Mouse (Mus musculus) urinary bladder, postnatal 14 days (tissue): ENCODE results near the gene Cmtm2a.
"Not testable (repeated sequence)": the region's sequence is repeated elsewhere in the genome, so short reads cannot be mapped to it uniquely, and the experiment has no call there.

Source experiments
- DNase-seq: peaks from one replicate; pipeline ENCODE4 v3.0.0; 2021; ENCODE audit warnings: low spot score

Gene Cmtm2a

GRCm38 (mm10) chr8:104294396-104294795, 1.4 kb upstream of the Cmtm2a start:
- no peak for DNase-seq

DNA sequence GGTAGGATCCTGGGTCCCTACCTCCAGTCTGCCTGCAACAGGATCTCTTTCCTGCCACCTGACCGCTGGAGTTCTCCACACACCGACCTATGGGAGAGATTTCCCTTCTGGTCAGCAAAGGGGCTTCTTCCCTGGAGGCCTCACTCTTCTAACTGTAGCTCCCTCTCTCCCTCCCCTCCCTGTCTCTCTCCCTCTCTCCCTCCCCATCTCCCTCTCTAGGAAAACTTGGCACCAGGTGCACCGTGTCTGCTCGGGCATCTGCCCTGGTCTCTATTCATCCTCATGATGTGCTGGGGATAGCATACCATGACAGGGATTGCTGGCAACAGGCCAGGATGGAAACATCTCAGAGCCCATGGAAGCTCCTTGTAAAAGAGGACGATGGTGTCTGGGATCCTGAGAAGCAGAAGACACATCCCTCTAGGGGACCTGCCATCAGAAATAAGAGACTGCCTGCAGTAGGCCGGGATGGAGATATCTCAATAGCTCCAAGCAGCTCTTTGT, 24.0 kb downstream of the Cmtm2a start:
- no peak for DNase-seq

DNA sequence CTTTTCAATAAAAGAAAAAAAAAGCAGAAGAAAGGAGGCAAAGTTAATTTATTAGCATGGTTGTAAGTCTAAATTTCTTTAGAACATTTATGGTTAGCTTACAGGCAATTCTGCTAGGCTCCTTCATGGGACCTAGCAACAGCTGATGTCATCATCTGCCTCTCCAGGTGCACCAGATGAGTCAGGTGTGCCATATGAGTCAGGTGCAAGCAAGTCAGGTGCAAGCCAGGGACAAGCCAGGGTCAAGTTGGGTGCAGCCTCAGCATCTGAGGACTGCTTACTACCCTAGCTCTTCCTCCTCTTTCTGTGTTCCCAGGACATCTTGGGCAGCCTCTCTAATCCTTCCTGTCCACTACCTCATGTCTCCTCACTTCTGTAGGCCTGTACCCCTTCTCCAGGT, 24.6 kb downstream of the Cmtm2a start:
- DNase-seq: no peak

DNA sequence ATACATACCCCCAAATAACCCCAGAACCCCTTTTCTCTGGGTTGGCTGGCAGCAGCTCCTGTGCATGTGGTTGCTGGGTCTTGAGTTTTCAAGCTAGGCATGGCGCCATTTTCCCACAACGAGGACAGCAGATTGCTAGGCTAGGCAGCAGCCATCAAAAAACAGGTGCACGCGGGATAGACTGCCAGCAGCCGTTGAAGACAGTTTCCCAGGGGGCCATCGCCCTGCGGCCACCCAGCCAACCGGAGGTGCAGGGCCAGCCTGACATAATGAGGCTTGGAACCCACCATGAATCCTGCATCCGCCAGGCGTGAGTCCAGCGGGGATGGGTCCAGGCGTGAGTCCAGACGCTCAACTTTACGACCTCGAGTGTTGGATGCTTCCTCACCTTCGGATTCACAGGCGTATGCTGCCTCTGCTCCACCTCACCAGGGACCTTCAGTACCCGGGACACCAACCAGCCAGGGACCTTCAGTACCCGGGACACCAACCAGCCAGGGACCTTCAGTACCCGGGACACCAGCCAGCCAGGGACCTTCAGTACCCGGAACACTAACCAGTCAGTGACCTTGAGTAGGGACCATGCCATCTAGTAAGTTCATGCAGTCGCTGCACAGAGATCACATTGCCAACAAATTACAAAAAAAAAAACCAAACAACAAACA, 28.6 kb downstream of the Cmtm2a start:
- DNase-seq: not testable (repeated sequence)

- not testable (repeated sequence) for DNase-seq
Observed at GRCm38 (mm10) chr8:104261802-104262201, 31.2 kb downstream of the Cmtm2a start.

GRCm38 (mm10) chr8:104253016-104253415, 40.0 kb downstream of the Cmtm2a start:
- peak; percentile 25 for DNase-seq

DNA sequence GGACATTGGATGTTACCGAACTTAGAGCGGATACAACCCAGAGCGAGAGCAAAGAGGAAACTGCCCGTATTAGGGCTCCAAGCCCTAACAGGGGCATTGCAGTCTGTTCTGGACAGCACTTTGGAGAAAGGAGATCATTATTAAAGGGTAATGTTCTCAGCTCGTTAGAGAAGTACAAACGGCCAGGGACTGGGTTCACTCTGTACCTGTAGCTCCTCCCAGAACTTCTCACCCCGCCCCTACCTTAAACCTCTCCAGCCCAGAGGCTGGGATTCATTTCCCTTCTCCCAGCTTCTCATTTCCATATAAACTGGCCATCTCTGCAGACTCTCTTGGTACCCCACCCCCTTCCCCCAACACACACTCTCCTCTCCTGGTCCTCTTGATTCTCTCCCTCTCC, 41.5 kb downstream of the Cmtm2a start:
- peak; percentile 24 for DNase-seq

GRCm38 (mm10) chr8:104250439-104251367, 42.3 kb downstream of the Cmtm2a start, which contains the start of gene Cklf:
Cklf (plus strand) TSS chr8:104250861.
- DNase-seq: peak; percentile 89

GRCm38 (mm10) chr8:104249442-104249996, 43.5 kb downstream of the Cmtm2a start:
- no peak for DNase-seq

DNA sequence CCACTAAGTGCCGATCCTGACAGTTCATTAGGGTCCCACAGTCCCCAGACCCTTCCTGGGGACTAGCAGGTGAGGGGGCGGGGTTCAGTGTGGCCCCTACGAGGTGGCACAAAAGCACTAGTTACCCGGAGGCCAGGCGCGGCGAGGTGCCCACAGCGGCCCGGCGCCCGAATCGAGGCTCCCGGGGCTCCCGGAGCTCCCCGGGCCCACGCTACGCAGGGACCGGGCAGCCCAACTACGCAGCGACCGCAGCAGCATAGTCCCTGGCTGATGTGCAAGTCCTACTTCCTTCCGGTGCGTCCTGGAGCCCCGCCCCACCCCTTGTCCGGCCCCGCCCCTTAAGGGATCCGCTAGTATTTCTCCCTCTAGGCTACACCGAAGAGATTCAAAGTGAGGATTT, 44.7 kb downstream of the Cmtm2a start, which contains the start of gene Tk2:
Gene Tk2 (minus strand): TSS at position 283 of the 400 bp plus-strand sequence.
- DNase-seq: peak; percentile 81

DNA sequence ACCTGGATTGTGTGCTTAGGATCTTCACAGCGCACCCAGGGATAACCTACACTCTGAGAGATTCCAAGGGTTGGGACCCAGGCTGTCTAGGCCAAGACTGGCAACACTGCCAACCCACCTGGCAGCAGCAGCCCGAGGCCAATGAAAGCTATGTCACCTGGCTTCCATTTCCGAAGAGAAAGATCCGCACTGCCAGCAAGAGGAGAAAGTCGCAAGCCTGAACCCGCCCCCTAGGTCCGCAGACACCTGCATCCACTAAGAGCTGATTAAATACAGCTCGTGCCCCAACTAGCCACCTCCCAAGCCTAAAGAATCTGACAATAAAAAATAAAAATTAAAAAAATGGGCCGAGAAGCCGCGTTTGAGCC, 45.1 kb downstream of the Cmtm2a start:
- peak; percentile 19 for DNase-seq

DNA sequence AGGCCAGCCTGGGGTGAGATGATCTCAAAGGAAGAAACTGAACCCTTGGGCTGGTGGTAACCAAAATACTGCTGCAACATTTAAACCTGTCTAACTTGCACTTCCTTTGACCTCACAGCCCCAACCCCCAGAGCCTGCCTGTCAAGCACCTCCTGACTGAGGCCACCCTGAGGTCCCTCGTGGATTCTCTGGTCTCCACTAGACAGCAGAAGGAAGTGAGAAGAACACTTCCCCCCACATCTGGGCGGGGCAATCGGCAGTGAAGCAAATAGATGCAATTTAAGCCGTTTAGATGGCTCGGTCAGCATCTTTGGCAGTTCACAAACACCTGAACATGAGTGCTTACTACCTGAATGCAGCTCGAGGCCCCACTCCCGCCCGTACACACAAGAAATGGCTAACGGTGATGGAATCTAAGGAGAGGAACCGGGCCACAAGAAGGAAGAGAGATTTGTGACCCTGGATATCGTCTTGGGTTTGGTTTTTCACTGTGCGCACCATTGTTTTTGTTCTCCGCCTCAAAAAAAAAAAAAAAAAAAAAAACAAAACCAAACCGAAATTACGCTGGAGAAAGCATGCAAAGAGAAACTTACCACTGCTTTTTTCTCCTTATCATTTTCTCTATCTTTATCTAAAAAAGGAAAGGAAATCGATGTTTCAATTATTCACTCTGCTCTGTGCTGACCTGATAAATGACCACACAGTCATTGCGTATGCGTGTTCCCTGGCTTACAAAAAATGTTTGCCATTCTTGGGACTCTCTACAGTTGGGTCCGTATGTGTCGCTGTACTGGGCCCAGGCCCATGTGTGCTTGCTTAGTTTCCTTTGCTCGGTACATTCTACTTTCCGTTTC, 45.7 kb downstream of the Cmtm2a start:
- peak; percentile 25 for DNase-seq

GRCm38 (mm10) chr8:104246621-104247020, 46.4 kb downstream of the Cmtm2a start:
- no peak for DNase-seq

DNA sequence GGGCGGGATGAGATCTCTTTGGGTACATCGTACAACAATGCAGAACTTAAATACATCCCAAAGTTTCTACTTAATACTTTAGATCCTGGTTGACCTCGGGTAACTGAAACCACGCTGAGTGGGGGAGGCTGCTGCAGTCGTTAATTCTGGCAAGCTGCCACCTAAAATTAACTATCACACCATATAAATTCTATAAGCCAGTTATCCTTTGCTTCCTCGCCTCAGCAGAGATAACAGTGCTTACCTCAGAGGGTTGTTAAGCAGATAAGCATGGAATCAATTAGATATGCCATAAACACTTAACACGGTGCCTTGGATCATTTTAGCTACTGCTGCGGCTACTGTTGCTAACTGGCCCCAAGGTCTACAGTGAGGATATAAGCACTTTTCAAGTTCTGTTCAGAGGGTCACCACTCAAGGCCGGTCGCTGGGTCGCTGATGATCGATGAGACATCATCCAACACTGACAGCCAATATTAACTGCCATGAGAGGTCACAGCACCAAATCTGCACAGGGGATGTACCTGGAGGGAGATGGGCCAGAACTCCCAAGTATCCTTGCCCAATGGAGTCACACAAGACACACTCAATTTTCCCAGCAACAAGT, 50.8 kb downstream of the Cmtm2a start:
- DNase-seq: no peak

DNA sequence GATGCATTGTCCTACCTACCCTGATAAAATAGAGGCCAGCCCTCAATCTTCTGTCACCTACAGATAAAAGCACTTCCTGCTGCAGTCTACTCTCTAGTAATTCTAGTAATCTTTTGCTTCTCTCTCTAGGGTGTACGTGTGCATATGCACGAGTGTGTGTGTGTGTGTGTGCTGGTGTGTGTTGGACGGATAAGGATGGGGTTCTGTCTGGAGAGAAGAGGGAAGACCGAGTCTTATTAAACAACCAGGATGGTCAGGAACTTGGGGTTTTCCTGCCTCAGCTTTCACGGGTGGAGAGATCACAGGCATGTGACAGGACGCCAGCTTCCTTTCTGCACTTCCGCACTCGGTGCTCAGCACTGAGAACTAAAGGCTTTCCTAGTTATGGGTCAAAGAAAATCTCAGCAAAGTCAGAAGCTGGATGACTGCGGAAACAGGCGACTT, 53.5 kb downstream of the Cmtm2a start:
- DNase-seq: no peak

- DNase-seq: no peak
Observed at GRCm38 (mm10) chr8:104234573-104234972, 58.4 kb downstream of the Cmtm2a start.

- DNase-seq: no peak
Observed at GRCm38 (mm10) chr8:104232919-104233318, 60.1 kb downstream of the Cmtm2a start.

GRCm38 (mm10) chr8:104232039-104232438, 60.9 kb downstream of the Cmtm2a start:
- no peak for DNase-seq
